Mouse (Mus musculus) CD8-positive naive resting alpha-beta T cell, adult 2 months (primary cell): ENCODE results near the gene Crim1.

Experiments
- DNase-seq, 2 experiments: peaks; one replicate each; pipeline ENCODE4 v3.0.0; 2022; ENCODE audit warnings: low read depth in 2 of 2, low spot score in 2 of 2

The Crim1 gene

DNA sequence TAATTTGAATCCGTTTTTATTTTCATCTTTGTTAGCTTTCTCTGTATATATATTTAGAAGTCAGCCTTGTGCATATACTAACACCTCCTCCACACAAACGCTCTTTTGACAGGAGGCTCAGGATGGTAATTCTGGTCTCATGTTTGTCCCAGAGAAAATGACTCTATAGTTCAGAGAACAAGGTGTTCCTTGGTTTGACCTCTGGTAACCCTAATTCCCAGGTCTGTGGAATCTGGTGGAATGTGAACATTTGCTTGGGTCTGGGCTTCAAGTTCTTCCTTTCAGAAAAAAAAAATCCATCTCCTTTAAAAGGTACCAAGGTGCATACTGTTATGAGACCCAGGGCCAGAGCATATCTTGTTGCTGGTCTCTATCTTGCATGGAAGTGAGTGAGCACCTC lies 9.6 kb downstream of the Crim1 start:
- DNase-seq, result no peak

- DNase-seq, result no peak
These were observed 11.8 kb downstream of the Crim1 start for GRCm38 (mm10) chr17:78211881-78212280.

GRCm38 (mm10) chr17:78213128-78213527 lies 13.1 kb downstream of the Crim1 start:
- no peak for DNase-seq

DNA sequence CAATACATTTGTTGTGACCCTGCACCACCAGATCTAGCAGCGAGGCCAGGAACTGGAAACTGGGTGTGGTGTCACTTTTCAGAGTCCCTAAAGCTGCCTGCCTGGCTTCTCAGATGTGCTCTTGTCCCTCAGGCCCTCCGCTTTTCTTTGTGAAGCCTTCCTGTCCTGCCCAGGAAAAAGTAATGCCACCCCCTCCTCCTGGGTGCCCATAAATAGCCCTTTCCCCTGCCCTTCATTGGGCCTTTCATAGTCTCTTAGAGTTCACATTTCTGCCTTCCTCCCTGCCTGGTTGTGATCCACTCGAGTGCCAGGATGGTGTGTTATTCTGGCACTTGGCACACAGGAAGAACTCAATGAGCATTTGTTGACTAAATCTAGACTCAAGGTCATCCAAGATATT lies 16.5 kb downstream of the Crim1 start:
- no peak for DNase-seq

- no peak for DNase-seq
These were observed 17.4 kb downstream of the Crim1 start for GRCm38 (mm10) chr17:78217406-78217805.

DNA sequence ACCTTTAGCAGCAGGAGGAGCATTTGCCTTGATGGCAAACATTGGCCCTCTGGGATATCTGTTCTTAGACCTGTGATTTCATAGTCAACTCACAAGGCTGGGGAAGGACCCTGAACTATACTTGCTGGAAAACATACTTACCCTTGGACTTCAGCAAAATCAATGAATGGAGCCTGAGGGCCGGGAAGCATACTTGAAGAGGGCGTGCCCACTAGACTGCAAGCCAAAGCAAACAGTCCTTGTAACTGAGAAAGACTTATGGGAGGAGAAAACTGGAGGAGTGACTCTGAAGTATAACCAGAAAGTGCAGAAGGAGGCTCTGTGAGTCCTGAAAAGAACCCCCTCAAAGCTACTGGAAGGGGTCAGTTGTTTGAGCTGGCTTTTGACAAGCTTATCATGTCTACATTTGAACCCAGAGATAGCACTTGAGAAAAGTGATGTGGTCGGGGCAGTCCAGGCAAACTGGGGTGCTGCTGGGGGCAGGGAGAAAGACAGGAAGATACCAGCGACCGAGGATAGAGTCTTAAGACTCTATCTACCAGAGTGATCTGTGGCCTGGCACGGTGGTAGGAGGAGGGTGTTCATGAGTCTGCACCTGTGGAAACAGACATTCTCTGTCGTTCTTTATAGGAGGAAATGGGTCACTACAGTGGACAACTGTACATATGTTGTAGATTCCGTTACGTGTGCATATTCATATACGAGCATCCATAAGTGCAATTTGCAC lies 18.6 kb downstream of the Crim1 start:
- DNase-seq, result no peak

GRCm38 (mm10) chr17:78221007-78221642 lies 21.1 kb downstream of the Crim1 start:
- no peak for DNase-seq

- DNase-seq, result no peak
These were observed 21.8 kb downstream of the Crim1 start for GRCm38 (mm10) chr17:78221860-78222259.

- DNase-seq, result no peak
These were observed 23.9 kb downstream of the Crim1 start for GRCm38 (mm10) chr17:78223988-78224387.

DNA sequence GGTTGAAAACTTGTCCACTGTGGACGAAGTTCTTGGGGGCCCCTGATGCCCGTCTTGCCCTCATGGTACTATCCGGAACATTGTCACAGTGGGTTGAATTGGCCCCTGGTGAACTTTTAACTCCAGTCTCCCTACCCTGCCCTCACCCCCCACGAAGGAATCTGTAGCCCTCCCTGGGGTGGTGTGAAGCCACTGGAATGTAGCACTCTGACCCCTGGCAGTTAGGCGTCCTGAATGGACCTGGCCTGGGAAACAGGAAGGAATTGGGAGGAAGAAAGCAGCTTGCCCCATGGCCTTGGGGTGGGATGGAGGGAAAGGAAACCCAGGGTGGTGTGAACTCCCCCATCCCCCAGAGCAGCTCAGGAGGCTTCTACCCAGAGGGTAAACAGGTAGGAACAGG lies 25.5 kb downstream of the Crim1 start:
- no peak for DNase-seq

GRCm38 (mm10) chr17:78227211-78227610 lies 27.2 kb downstream of the Crim1 start:
- no peak for DNase-seq

DNA sequence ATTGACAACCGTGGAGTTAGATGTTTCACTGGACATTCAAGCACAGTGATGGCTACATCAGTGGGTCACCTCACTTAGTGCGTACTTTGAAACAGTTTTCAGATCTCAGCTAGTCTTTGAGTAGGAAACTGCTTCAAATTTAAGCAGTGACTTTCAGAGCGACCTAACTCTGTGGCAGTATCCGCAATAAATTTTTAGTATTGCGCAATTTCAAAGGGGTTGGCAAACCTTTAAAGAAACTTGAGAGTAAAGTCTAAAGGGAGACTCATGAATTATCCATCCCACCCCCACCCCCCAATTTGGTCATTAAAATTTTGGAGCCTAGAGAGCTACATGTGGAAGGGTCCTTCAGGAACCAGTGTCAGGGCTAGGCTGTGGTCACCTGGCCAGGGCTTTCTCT lies 31.5 kb downstream of the Crim1 start:
- DNase-seq, result no peak

GRCm38 (mm10) chr17:78232703-78233102 lies 32.7 kb downstream of the Crim1 start:
- DNase-seq, result no peak

DNA sequence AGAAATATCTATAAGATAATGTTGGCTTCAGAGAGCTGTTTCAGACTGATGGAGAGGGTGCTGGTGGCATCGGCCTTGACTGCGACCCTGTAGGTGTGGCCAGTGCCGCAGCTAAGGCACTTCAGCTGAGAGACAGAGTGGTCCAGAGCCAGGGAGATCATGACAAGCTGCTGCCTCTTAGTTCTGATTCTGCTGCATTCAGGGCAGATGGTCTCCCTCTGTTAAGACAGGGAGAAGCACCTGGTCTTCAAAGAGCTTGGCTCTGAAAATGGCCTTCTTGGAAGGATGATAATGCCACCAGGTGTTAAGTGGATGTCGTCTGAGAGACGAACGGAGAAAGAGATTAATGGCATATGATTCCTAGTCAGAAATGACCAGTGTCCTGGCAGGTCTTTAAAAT lies 33.8 kb downstream of the Crim1 start:
- no peak for DNase-seq

DNA sequence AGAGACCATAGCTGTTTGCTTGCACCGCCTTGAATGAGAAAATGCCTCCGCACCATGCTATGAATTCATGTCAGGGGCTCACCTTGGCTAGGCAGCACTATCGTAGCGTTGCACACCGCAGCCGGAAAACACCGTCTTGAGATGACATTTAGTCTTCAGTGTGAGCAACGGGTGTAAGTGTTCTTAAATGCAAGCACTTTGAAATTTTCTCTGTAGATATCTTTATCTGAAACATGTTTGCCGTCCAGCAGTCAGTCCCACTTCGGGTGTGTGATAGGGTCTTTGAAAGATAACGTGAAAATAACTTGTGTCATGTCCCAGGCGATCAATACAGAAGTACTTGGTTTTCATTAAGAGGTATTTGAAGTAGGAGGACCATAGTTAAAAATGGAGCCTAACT lies 36.1 kb downstream of the Crim1 start:
- no peak for DNase-seq

GRCm38 (mm10) chr17:78237954-78238353 lies 37.9 kb downstream of the Crim1 start:
- no peak for DNase-seq

DNA sequence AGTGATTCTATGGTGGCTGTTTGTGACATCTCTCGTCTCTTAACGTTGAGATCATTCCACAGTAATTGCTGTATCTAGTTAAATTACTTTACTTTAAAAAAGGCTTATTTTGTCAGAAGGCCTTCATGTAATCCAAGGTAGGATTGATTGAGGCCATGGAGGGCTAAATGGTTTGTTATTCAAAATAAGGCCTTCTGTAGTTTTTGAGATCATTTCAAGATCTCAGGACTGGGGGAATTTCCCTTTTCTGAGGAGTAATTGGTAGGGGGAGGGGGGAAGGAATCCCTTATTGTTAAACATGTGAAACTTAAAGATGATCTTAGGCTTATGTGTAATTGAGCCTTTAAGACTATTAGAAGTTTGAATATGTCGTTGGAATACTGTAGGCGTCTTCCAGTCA lies 40.1 kb downstream of the Crim1 start:
- DNase-seq, result no peak

DNA sequence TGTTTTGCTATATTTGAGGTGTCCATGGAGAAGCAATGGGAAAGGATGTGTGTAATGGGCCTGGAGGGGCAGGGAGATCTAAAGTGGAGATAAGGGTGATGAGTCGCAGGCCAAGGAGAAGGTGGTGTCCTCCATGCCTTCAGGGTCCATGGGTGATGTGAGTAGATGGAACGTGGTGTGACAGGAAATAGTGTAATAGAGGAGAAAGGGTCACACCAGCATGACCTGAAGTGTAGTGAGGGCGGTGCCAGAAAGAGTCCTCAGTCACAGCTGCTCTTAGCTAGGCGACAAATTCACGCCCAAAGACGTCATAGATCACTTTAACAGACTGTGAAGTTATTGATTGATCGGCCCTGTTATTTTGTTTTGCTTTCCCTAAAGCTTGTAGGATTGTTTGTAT lies 41.2 kb downstream of the Crim1 start:
- DNase-seq, result no peak

DNA sequence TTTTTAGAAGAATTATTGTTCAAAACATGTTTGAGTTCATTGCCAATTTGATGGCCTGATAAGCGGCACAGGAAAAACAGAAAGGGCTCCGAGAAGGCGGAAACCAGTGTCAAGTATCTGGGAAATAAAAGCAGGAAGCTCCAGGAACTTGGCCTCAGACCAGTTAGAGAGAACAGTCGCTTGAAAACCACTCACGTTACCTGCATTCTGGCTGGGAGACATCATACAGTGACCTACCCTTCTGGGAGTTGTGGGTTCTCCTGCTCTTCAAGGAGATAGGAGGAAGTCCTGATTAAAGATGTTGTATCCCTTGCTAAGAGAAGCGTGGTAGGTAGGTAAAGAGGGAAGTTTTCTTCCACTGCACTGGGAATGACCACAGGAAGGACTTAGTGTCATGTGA lies 44.7 kb downstream of the Crim1 start:
- DNase-seq, result no peak

DNA sequence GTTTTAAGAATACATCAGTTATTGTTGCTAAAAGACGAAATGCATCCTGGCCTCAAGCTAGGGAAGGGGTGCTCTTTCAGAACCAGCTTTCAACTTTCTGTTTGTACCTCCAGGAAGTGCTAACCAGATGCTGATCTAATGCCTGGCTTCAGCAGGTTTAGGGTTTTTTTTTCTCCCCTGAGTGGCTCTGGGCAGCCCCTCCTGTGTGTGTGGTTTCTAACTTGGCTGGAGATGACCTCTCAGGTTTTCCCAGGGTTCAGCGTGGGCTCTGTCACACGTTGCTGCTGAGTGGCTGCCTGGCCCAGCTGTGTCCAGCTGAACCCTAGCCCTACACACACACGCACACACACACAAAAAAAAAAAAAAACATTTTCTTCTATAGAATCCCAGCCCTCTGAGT lies 45.4 kb downstream of the Crim1 start:
- DNase-seq, result no peak

DNA sequence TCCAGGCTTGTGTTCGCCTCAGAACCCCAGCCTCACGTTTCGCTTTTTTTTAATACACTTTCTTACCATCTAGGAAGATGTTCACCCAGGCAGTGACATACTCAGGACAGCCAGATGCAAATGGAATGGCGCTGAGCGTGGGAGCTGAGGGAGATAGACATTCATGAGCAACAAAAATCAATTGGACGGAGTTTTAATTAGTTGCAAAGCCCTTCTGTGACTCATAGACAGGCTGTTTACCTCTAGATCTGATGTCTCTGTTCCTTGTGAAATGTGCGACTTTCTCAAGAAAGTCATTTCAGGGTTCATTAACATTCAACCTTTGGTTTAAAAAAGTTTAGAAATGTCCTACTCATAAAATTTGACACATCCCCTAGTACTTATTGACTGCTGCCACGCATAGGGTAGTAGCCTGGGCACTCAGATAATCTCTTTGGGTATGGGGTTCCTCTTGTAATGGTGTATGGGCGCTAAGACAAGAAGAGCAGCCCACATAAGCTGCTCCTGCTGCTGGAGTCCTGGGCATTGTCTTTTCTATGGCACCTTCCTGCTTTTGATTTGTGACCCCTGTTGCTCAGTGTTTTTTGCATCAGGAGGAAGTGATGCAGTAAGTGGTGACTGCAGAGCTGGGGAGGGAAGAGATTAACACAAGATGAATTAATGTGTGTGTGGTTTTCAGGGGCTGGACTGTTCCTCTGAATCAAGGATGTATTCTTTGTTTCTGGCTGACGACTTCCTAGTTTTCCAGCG lies 46.8 kb downstream of the Crim1 start:
- peak in 1 of 2 experiments; percentile 5 for DNase-seq

GRCm38 (mm10) chr17:78248197-78248596 lies 48.1 kb downstream of the Crim1 start:
- DNase-seq, result no peak
